23 mouse cellular contexts compared by ENCODE assay signal in genomic region chr3:157321834-157322233, GRCm38 (mm10).
DNase-seq lines count a peak whose midpoint lies in the region; ATAC-seq lines count a peak whose summit lies in the region.
"Had no signal": no experiment of that assay in that cellular context is flagged by ENCODE, and none has a peak within 500 bp of the region (broad histone marks: within the 10 kb centered on the region; RNA-seq: fewer than 3 reads in every experiment).

No protein-coding gene starts in this region.

- WGBS in neural tube, embryonic 11.5 days, result 14% methylated on average over 1 of the region's 1 CpGs

- no peaks in the 10 kb centered on the region for H3K27me3 ChIP-seq in neural tube, embryonic 11.5 days (ENCODE audit: control insufficient read depth, insufficient read depth, low read length)
- H3K27me3 ChIP-seq: embryonic facial prominence, embryonic 12.5 days; heart, embryonic 15.5 days; lung, embryonic 15.5 days; Patski had no signal

- peaks cover 6% of the 10 kb centered on the region; the same call in 1 of the 2 replicates for H3K4me1 ChIP-seq in neural tube, embryonic 11.5 days (ENCODE audit: control insufficient read depth, insufficient read depth, low read length)
- H3K4me1 ChIP-seq: embryonic facial prominence, embryonic 12.5 days; heart, embryonic 15.5 days; lung, embryonic 15.5 days had no signal

- no peak overlapping the region for H3K9ac ChIP-seq in neural tube, embryonic 11.5 days (ENCODE audit: low read length)
- H3K9ac ChIP-seq: embryonic facial prominence, embryonic 12.5 days; heart, embryonic 15.5 days; liver, embryonic 14.5 days; lung, embryonic 15.5 days had no signal

- H3K27ac ChIP-seq in neural tube, embryonic 11.5 days (ENCODE audit: low read depth, low read length), result peak overlapping the region; percentile 24; the same call in 1 of the 2 replicates
- H3K27ac ChIP-seq: embryonic facial prominence, embryonic 12.5 days; heart, adult 2 months; heart, embryonic 15.5 days; liver, embryonic 14.5 days; lung, embryonic 15.5 days; macrophage had no signal

- ATAC-seq in frontal cortex, adult (ENCODE audit: low TSS enrichment), result peak; percentile 36; the same call in 1 of the 2 replicates
- peak; percentile 62 for ATAC-seq in neural tube, embryonic 11.5 days (ENCODE audit: insufficient read depth, low FRiP score, low TSS enrichment)
- ATAC-seq: Patski had no signal

- DNase-seq in frontal cortex, postnatal 25 days (ENCODE audit: low spot score in 2 of 2), result no peak
- DNase-seq in neural tube, embryonic 11.5 days (ENCODE audit: low spot score), result no peak
- no peak for DNase-seq in neural tube, embryonic 10.5 days (ENCODE audit: extremely low spot score, low spot score)
- DNase-seq in ZHBTc4 (ENCODE audit: low read depth, low spot score), result peak; percentile 79
- DNase-seq in thymus, postnatal 0 days (ENCODE audit: low spot score), result no peak
- no peak for DNase-seq in urinary bladder, postnatal 14 days (ENCODE audit: low spot score)
- DNase-seq: adrenal gland, postnatal 25 days; cerebellum, adult 2 months; cerebellum, postnatal 36 days; gastrocnemius, postnatal 25 days; heart, adult 2 months; heart, postnatal 4 days; kidney, adult 8-10 months; kidney, postnatal 25 days; thymus, postnatal 4 days had no signal

- H3K36me3 ChIP-seq in neural tube, embryonic 11.5 days (ENCODE audit: control insufficient read depth, insufficient read depth, low read length), result no peaks in the 10 kb centered on the region
- H3K36me3 ChIP-seq: embryonic facial prominence, embryonic 12.5 days; heart, embryonic 15.5 days; lung, embryonic 15.5 days had no signal

- no peak overlapping the region for H3K4me3 ChIP-seq in neural tube, embryonic 11.5 days (ENCODE audit: low read depth, low read length)
- H3K4me3 ChIP-seq: embryonic facial prominence, embryonic 12.5 days; erythroblast, embryonic 14.5 days; heart, adult 2 months; heart, embryonic 15.5 days; lung, embryonic 15.5 days had no signal

- H3K9me3 ChIP-seq in neural tube, embryonic 11.5 days (ENCODE audit: control insufficient read depth, low read length), result no peaks in the 10 kb centered on the region
- H3K9me3 ChIP-seq: embryonic facial prominence, embryonic 12.5 days; heart, embryonic 15.5 days; lung, embryonic 15.5 days had no signal

- H3K4me2 ChIP-seq in neural tube, embryonic 11.5 days (ENCODE audit: low read depth), result no peak overlapping the region
- H3K4me2 ChIP-seq: embryonic facial prominence, embryonic 12.5 days; heart, embryonic 15.5 days; lung, embryonic 15.5 days had no signal
